Mouse (Mus musculus) yolk sac, embryonic 10.5 days (tissue): ENCODE measurements at regions not wholly inside any gene's neighbourhood (a gene's known extent, or its start where the extent isn't known, plus 50 kb on each side); places are given as distances from the start of the nearest gene placed in this dataset.

Experiments used
- DNase-seq: peaks from one replicate; pipeline ENCODE4 v3.0.0-alpha.2; 2017; ENCODE audit warnings: low spot score

DNA sequence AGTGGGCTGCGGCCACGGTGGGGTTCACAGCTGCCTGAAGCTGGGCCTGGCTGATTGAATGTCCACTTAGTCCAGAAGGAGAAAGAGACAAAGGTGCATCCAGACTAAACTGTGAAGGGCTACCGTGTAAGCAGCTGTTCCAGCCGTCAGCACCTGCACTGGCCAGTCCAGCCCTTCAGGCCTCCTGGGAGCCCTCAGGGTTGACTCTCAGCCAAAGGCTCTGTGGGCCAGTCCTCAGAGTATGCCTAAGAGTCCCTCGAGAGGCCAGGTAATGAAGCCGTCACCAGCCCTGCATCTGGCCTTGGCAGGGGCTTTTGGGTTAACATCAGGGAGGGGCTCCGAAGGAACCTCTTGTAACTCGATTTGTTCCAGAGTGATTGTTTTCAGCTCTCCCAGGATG, 187.4 kb downstream of the Gpd2 start:
- DNase-seq = no peak

GRCm38 (mm10) chr2:57425439-57425838, 188.0 kb downstream of the Gpd2 start:
- DNase-seq = no peak

GRCm38 (mm10) chr2:57450996-57451770, 213.7 kb downstream of the Gpd2 start:
- DNase-seq = no peak

DNA sequence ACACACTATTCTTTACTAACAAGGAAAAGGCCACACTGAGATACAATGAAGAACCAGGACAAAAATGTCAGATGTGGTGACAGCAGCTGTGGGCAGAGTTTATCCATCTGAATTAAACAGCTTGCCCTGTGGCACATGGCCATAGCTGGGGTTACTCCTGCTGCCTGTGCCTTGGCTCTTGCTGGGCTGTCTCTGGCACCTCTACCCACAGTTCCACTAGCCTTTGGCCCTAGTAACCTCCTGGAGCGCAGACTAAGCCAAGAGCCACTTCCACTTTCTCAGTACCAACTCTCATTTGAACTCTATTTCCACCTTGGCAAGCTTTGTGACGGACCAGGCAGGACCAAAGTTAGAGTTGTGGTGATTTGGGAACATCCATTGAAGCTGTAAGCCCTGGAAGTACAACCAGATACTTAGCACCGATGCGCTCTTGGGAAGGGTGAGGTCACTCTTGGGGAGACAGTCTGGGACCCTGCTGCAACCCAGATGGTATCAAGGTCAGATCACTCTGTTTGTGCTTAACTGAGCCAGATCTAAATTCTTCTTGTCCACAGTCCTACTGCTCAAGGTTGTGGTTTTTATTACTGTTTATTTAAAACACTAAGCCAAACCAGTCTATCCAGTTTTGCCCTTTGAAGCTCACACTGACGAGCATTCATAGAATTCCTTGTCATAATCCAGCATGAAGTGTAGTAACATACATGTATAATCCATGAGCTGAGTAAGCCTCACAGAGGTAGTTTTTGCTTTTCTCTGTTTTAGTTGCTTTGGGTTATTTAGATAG, 216.7 kb downstream of the Gpd2 start:
- peak; percentile 26 for DNase-seq

- DNase-seq = no peak
These were observed 222.5 kb downstream of the Gpd2 start for GRCm38 (mm10) chr2:57459901-57460300.

GRCm38 (mm10) chr2:57473873-57474272, 236.4 kb downstream of the Gpd2 start:
- no peak for DNase-seq

GRCm38 (mm10) chr2:57492116-57492515, 254.7 kb downstream of the Gpd2 start:
- no peak for DNase-seq

GRCm38 (mm10) chr2:57492914-57493621, 255.6 kb downstream of the Gpd2 start:
- DNase-seq = no peak

DNA sequence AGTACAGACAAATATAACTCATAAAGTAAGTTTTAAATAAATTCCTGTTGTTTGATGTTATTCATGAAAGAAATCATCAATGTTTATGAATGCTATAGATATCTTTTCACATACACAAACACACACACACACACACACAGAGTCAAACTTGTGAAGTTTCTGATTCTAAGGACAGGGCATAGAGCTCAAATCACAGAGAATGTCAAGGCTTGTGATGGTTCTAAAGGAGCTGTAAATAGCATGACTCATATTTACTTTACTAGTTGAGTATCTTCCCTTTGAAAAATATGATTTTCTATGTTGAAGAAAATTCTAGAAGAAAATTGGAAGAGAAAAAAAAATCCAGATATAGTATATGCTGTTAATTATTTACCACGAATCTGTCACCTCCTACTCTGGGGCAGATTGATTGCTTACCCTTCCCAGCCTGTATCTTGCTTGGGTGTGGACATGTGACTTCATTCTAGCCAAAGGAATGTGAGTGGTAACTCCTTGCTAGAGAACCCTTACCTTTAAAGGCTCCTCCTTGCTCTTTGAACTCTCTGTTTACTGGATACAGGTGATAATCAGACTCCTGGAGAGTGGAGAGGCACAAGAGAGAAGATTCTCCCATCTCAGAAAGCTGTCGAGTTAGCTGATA, 259.0 kb downstream of the Gpd2 start:
- DNase-seq = peak; percentile 7

- DNase-seq = no peak
These were observed 260.5 kb downstream of the Gpd2 start for GRCm38 (mm10) chr2:57497933-57498332.

DNA sequence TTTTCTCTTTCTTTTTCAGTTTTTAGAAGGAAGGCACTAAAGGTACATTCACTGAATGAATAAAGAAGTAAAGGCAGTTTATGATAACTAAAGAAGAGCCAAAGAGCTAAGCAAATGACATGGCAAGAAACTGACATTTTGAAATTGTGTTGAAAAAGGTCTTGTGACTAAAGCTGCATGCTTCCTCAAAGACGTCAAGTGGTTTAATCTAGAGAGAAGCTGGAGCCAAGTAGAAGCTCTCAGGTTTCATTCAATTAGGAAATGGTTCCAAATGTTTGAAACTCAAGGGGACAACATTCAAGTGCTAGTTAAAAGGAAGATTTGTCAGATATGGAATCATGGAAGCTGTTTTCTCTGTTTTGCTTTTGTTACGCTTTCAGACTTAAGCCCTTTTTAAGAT, 267.2 kb downstream of the Gpd2 start:
- no peak for DNase-seq

DNA sequence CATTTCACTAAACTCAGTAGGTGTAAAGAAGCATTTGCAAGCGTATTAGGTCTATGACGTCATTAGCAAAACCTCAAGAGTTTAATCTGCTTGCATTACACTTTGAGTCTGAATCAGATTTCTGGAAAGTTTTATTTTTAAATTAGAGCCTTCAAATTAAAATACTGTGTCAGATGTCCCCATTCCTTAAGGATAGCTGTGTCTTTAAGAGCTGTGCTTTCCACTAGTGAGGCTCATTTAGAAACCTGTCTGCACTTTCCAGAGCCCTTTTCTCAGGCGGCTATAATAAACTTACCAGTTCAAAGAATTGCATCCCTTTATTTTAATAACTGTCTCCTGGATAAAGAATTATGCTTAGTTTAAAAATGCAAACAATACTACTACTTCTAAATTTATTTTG, 285.0 kb downstream of the Gpd2 start:
- no peak for DNase-seq

- no peak for DNase-seq
These were observed 285.5 kb downstream of the Gpd2 start for GRCm38 (mm10) chr2:57522983-57523382.

DNA sequence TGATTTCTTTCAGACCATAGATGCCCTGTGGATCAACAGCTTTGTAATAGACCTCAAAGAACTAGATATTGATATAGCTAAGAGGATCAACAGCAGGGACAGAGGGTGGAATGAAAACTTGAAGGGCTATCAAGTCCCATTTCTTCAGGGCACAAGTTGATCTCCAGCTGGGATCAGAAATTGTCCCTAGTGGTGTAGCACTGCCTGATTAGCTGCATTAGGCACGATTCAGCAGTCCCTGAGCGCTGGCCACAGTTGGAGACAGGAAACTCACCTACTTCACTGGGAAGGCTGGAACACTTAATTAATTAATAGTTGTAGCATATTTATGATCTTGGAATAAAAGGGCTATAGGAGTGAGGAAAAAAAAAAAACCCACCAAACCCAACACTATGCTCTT, 290.5 kb downstream of the Gpd2 start:
- DNase-seq = no peak

- DNase-seq = no peak
These were observed 302.4 kb downstream of the Gpd2 start for GRCm38 (mm10) chr2:57539842-57540241.

- DNase-seq = no peak
These were observed 327.8 kb downstream of the Gpd2 start for GRCm38 (mm10) chr2:57565258-57565657.

DNA sequence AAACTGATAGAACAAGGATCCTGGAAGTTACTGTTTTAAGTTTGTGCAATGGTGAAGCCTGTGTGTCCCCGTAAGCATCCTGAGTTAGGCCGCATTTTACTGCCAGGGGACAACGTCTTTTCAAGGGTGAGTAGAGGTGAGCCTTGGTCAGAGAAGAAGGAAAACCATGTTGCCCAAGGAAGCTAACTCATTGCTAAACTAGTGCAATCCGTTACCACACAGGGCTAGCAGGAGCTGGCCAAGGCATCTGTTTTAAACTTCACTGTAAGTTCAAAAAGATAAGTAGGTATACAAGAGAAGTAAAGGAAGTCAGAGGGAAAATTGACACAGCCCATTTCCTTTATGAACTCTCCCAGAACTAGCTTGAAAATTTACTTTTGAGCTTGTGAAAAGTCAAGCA, 328.7 kb downstream of the Gpd2 start:
- DNase-seq = no peak

- no peak for DNase-seq
These were observed 329.7 kb downstream of the Gpd2 start for GRCm38 (mm10) chr2:57567183-57567582.

- DNase-seq = no peak
These were observed 349.6 kb downstream of the Gpd2 start for GRCm38 (mm10) chr2:57587065-57587464.

- no peak for DNase-seq
These were observed 356.1 kb downstream of the Gpd2 start for GRCm38 (mm10) chr2:57593558-57593957.

DNA sequence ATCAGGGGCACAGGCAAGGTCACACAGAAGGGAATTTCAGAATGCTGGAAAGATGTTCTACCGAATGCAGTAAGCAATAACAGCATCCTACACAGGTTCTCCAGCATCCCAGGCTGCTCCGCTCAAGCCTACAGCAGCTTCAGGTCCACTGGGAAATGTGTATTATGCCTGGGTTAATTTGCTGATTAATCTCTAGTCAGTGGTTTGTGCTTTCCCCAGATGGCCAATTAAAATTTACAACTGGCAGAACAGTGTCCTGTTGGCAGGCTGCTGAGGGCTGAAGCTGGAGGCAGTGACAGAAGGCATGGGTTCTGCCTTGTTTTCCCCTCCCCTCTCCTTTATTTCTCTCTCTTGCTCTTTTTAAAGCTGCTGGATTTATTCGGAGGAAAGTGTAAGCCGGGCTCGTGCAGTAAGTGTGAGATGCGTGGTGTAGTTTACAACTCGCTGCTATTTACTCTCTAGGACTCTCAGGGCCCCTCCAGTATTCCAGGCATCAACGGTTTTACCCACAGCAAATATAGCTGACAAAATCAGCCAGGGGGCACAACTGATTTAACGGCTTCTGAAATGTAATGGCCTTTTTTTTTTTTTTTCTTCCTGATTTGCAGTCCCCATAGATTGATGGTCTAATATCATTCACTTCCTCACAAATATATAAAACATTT, 360.4 kb downstream of the Gpd2 start:
- DNase-seq = no peak

DNA sequence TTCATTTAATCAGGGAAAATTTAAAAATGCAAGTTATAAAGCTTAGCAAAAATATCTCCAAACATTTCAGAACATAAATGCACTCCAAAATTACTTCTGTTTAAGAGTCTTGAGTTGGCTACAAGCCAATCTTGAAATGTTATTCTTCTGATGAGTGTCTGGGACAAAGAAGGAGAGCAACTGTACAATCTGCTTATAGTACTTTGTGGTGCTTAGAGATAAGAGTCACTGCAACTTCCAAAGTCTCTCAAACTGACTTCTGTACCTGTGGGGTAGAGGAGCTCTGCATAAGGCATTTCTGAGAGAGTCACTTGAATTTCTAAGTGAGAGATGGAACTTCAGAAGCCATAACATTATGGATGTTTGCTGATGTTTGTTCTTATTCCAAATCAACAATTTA, 374.2 kb downstream of the Gpd2 start:
- no peak for DNase-seq
